Mouse (Mus musculus) liver, embryonic 15.5 days (tissue): ENCODE measurements around the gene 5830473C10Rik. TPM values are rescaled to one million over a fixed set of nuclear protein-coding genes. Genes with fewer than 3 reads are reported as not detected.

Experiments
- ATAC-seq: fragments of 200-750 bp; cut with Nextera tagmentation; 2 replicates; pipeline ENCODE4 v1.8.0; 2017; ENCODE audit warnings: moderate number of reproducible peaks, mild to moderate bottlenecking, moderate library complexity; ENCODE audit not compliant: insufficient read depth
- H3K27ac ChIP-seq: fragments of 300-500 bp; sonication (generic); replicated peaks from 2 replicates; pipeline ENCODE4 v1.5.1; 2015; ENCODE audit warnings: mild to moderate bottlenecking, inconsistent platforms
- H3K27me3 ChIP-seq: fragments of 300-500 bp; sonication (generic); 2 replicates; pipeline ENCODE4 v1.6.1; 2015; ENCODE audit warnings: mild to moderate bottlenecking, inconsistent platforms
- H3K36me3 ChIP-seq: fragments of 300-500 bp; sonication (generic); replicated peaks from 2 replicates; pipeline ENCODE4 v1.6.1; 2015; ENCODE audit warnings: moderate library complexity, mild to moderate bottlenecking, inconsistent platforms
- H3K4me1 ChIP-seq: fragments of 300-500 bp; sonication (generic); replicated peaks from 2 replicates; pipeline ENCODE4 v1.6.1; 2015; ENCODE audit warnings: inconsistent platforms
- H3K4me2 ChIP-seq: fragments of 300-500 bp; sonication (generic); 2 replicates; pipeline ENCODE4 v1.6.1; 2015; ENCODE audit warnings: moderate library complexity, mild to moderate bottlenecking, inconsistent platforms
- H3K4me3 ChIP-seq: fragments of 300-500 bp; sonication (generic); replicated peaks from 2 replicates; pipeline ENCODE4 v1.5.1; 2015; ENCODE audit warnings: mild to moderate bottlenecking, inconsistent platforms
- H3K9ac ChIP-seq: fragments of 300-500 bp; sonication (generic); 2 replicates; pipeline ENCODE4 v1.6.1; 2015; ENCODE audit warnings: moderate library complexity, mild to moderate bottlenecking, inconsistent platforms
- H3K9me3 ChIP-seq: fragments of 300-500 bp; sonication (generic); replicated peaks from 2 replicates; pipeline ENCODE4 v1.6.1; 2016; ENCODE audit warnings: inconsistent platforms
- WGBS: fragments of 180-500 bp; shearing (Covaris S2); methylation state at CpG from one replicate; pipeline ENCODE4 v1.1.7; 2015; ENCODE audit warnings: mixed read lengths; ENCODE audit not compliant: insufficient replicate concordance; 5-methylcytosine and 5-hydroxymethylcytosine counted together
- polyA plus RNA-seq: library from polyadenylated mRNA; unstranded; fragments of >200 nt; fragmentation: Nextera tagmentation; extraction: Ambion mirVana; gene quantifications from 2 replicates; pipeline ENCODE4 v1.2.1, GENCODE M21; 2015

5830473C10Rik gene
- polyA plus RNA-seq, result 1.0 and 1.5 TPM in 2 replicates

GRCm38 (mm10) chr5:90560743-90561142 is at the start of gene 5830473C10Rik:
TSS of gene 5830473C10Rik (plus strand) at chr5:90561107.
- Histone ChIP-seq H3K9ac (no peak within 1 kb of the TSS), H3K4me1 (no peaks in the 10 kb centered on the region), H3K9me3 (no peaks in the 10 kb centered on the region), H3K36me3 (no peaks in the 10 kb centered on the region), H3K4me2 (no peak within 1 kb of the TSS), H3K4me3 (no peak within 1 kb of the TSS), H3K27ac (peak within 1 kb of the TSS; percentile 54; the same call in 1 of the 2 replicates), H3K27me3 (no peaks in the 10 kb centered on the region)
- peak; percentile 67 for ATAC-seq
- 59% methylated on average over 6 of the region's 6 CpGs for WGBS

GRCm38 (mm10) chr5:90512288-90512955 is 48.5 kb upstream of the 5830473C10Rik start:
- Histone ChIP-seq H3K9ac (no peak overlapping the region), H3K27ac (no peak overlapping the region), H3K4me3 (no peak overlapping the region), H3K4me2 (no peak overlapping the region), H3K36me3 (no peaks in the 10 kb centered on the region), H3K27me3 (no peaks in the 10 kb centered on the region), H3K9me3 (no peaks in the 10 kb centered on the region), H3K4me1 (no peaks in the 10 kb centered on the region)
- 58% methylated on average over 6 of the region's 6 CpGs for WGBS
- no peak for ATAC-seq

- Histone ChIP-seq H3K4me2 (no peak overlapping the region), H3K27me3 (no peaks in the 10 kb centered on the region), H3K27ac (no peak overlapping the region), H3K4me3 (no peak overlapping the region), H3K36me3 (no peaks in the 10 kb centered on the region), H3K9me3 (no peaks in the 10 kb centered on the region), H3K9ac (no peak overlapping the region), H3K4me1 (no peaks in the 10 kb centered on the region)
- ATAC-seq, result no peak
- WGBS, result 65% methylated on average over 6 of the region's 6 CpGs
Measured at GRCm38 (mm10) chr5:90515561-90515960, 45.3 kb upstream of the 5830473C10Rik start.

GRCm38 (mm10) chr5:90518356-90519100 is 42.4 kb upstream of the 5830473C10Rik start, which contains the start of gene Afm:
TSS of gene Afm (plus strand) at chr5:90518932.
- no peaks in the 10 kb centered on the region for H3K4me1 ChIP-seq
- H3K36me3 ChIP-seq, result no peaks in the 10 kb centered on the region
- 0 out of 2 replicates have a peak within 1 kb of the TSS, but pooled peaks have one; percentile 20 for H3K4me2 ChIP-seq
- H3K9me3 ChIP-seq, result no peaks in the 10 kb centered on the region
- no peak within 1 kb of the TSS for H3K27ac ChIP-seq
- ATAC-seq, result no peak
- 56% methylated on average over 6 of the region's 6 CpGs for WGBS
- 0 out of 2 replicates have a peak within 1 kb of the TSS, but pooled peaks have one; percentile 17 for H3K4me3 ChIP-seq
- no peak within 1 kb of the TSS for H3K9ac ChIP-seq
- H3K27me3 ChIP-seq, result no peaks in the 10 kb centered on the region

GRCm38 (mm10) chr5:90551191-90551590 is 9.7 kb upstream of the 5830473C10Rik start:
- Histone ChIP-seq H3K4me1 (0 out of 2 replicates have a peak, but pooled peaks cover 3% of the 10 kb centered on the region), H3K4me2 (no peak overlapping the region), H3K27ac (no peak overlapping the region), H3K36me3 (no peaks in the 10 kb centered on the region), H3K27me3 (no peaks in the 10 kb centered on the region), H3K4me3 (no peak overlapping the region), H3K9ac (no peak overlapping the region), H3K9me3 (no peaks in the 10 kb centered on the region)
- ATAC-seq, result no peak
- WGBS, result 62% methylated on average over 8 of the region's 8 CpGs

GRCm38 (mm10) chr5:90556052-90556451 is 4.9 kb upstream of the 5830473C10Rik start:
- ATAC-seq, result no peak
- Histone ChIP-seq H3K27me3 (no peaks in the 10 kb centered on the region), H3K4me2 (no peak overlapping the region), H3K4me3 (no peak overlapping the region), H3K9ac (no peak overlapping the region), H3K9me3 (no peaks in the 10 kb centered on the region), H3K27ac (no peak overlapping the region), H3K36me3 (no peaks in the 10 kb centered on the region), H3K4me1 (0 out of 2 replicates have a peak, but pooled peaks cover 3% of the 10 kb centered on the region)
- 35% methylated on average over 3 of the region's 3 CpGs for WGBS

- Histone ChIP-seq H3K4me1 (peaks cover under 1% of the 10 kb centered on the region; the same call in 1 of the 2 replicates), H3K27me3 (no peaks in the 10 kb centered on the region), H3K9me3 (no peaks in the 10 kb centered on the region), H3K27ac (no peak overlapping the region), H3K4me2 (no peak overlapping the region), H3K9ac (no peak overlapping the region), H3K4me3 (no peak overlapping the region), H3K36me3 (no peaks in the 10 kb centered on the region)
- WGBS, result 76% methylated on average over 11 of the region's 11 CpGs
- no peak for ATAC-seq
Measured at GRCm38 (mm10) chr5:90561721-90562275, 891 bp downstream of the 5830473C10Rik start.

- no peaks in the 10 kb centered on the region for H3K27me3 ChIP-seq
- WGBS, result 61% methylated on average over 4 of the region's 4 CpGs
- no peak overlapping the region for H3K9ac ChIP-seq
- H3K4me3 ChIP-seq, result no peak overlapping the region
- no peak overlapping the region for H3K4me2 ChIP-seq
- H3K27ac ChIP-seq, result no peak overlapping the region
- H3K4me1 ChIP-seq, result peaks cover 8% of the 10 kb centered on the region
- no peaks in the 10 kb centered on the region for H3K36me3 ChIP-seq
- H3K9me3 ChIP-seq, result no peaks in the 10 kb centered on the region
- no peak for ATAC-seq
Measured at GRCm38 (mm10) chr5:90562880-90563279, 2.0 kb downstream of the 5830473C10Rik start.

GRCm38 (mm10) chr5:90564161-90564560 is 3.3 kb downstream of the 5830473C10Rik start:
- no peak overlapping the region for H3K4me3 ChIP-seq
- H3K4me2 ChIP-seq, result no peak overlapping the region
- H3K9ac ChIP-seq, result no peak overlapping the region
- no peaks in the 10 kb centered on the region for H3K36me3 ChIP-seq
- H3K27me3 ChIP-seq, result no peaks in the 10 kb centered on the region
- H3K4me1 ChIP-seq, result peaks cover 10% of the 10 kb centered on the region
- WGBS, result 66% methylated on average over 4 of the region's 4 CpGs
- H3K27ac ChIP-seq, result no peak overlapping the region
- no peak for ATAC-seq
- H3K9me3 ChIP-seq, result no peaks in the 10 kb centered on the region

GRCm38 (mm10) chr5:90565205-90565604 is 4.3 kb downstream of the 5830473C10Rik start:
- Histone ChIP-seq H3K9me3 (no peaks in the 10 kb centered on the region), H3K4me2 (no peak overlapping the region), H3K9ac (no peak overlapping the region), H3K36me3 (no peaks in the 10 kb centered on the region), H3K4me3 (no peak overlapping the region), H3K27ac (no peak overlapping the region), H3K27me3 (no peaks in the 10 kb centered on the region), H3K4me1 (peaks cover 13% of the 10 kb centered on the region)
- WGBS, result 54% methylated on average over 6 of the region's 6 CpGs
- no peak for ATAC-seq

- Histone ChIP-seq H3K4me1 (peaks cover 13% of the 10 kb centered on the region), H3K27me3 (no peaks in the 10 kb centered on the region), H3K27ac (peak overlapping the region; percentile 64), H3K9ac (no peak overlapping the region), H3K4me2 (no peak overlapping the region), H3K4me3 (no peak overlapping the region), H3K36me3 (no peaks in the 10 kb centered on the region), H3K9me3 (no peaks in the 10 kb centered on the region)
- no peak for ATAC-seq
- 49% methylated on average over 5 of the region's 5 CpGs for WGBS
Measured at GRCm38 (mm10) chr5:90567788-90568187, 6.9 kb downstream of the 5830473C10Rik start.
